Mouse (Mus musculus) central nervous system, embryonic 14 days (tissue): ENCODE data around the gene Gm21943. TPM values are rescaled to one million over a fixed set of nuclear protein-coding genes. Genes with fewer than 3 reads are reported as not detected.

Experiments
- polyA plus RNA-seq: library from polyadenylated mRNA; depleted of rRNA; stranded (reverse); fragments of >200 nt; gene quantifications from 2 replicates; pipeline ENCODE4 v1.2.3, GENCODE M21; 2012; rRNA removed

Gm21943 gene
- not detected in 2 replicates for polyA plus RNA-seq

DNA sequence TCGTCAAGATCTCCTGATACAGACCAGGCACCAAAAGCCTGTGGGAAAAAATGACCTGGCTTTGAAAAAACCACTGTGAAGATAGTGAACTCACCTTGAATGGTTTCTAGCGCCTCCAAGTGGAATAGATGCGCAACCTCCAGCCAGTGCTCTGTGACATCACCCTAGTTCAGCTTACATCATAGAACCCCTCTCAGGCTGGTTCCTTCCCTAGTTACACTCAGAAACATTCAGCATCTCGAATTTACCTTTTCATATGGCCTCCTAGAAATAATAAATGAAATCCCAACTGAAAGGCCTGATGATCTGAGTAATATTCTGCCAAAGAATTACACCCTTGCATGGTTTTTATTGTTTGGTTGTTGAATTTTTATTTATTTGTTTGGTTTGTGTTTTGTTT lies at the start of gene Gm21943:
Gm21943 (minus strand) TSS at position 101 of the 400 bp plus-strand sequence.

Other genes starting within 250 kb of the Gm21943 start
- not detected in 2 replicates for gene Gm28961, start 172.0 kb upstream of the Gm21943 start, polyA plus RNA-seq